Mouse (Mus musculus): ENCODE data around the gene Lrrk1. TPM values are rescaled to one million over a fixed set of nuclear protein-coding genes. Genes with fewer than 3 reads are reported as not detected.
A peak's percentile ranks its signal among the peaks of the same experiment; 100 is the strongest.

Gene Lrrk1
- total and polyA plus RNA-seq, 2 experiments: 7.4 to 15.0 TPM

DNA sequence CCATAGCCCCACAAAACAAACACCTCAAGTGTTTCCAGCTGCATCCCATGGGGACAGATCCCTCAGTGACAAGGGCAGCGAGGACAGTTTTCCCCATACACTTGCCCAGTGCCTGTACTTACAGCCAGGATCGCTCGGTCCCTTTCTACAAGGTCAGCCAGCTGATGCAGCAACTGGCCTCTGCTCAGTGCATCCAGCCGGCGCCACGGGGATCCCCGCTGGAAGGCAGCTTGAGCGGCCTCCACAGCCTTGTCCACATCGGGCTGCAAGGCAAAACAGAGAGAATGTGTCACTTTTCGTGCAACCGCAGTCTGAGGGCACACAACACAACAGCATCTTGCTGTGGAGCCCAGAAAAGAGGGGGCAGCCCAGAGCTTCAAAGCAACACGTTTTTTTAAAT is 30.8 kb upstream of the Lrrk1 start:
- no peaks in the 10 kb centered on the region for H3K27me3 ChIP-seq (ENCODE audit: control insufficient read depth, insufficient read depth, low read length)
- WGBS: 46% methylated on average over 12 of the region's 12 CpGs
- no peak overlapping the region for H3K9ac ChIP-seq (ENCODE audit: low read depth, low read length)
- H3K27ac ChIP-seq (replicated peaks; ENCODE audit: insufficient read depth, low read depth, low read length): no peak overlapping the region
- no peak for DNase-seq (ENCODE audit: extremely low read depth, low read depth, low spot score)
- no peaks in the 10 kb centered on the region for H3K36me3 ChIP-seq (ENCODE audit: control insufficient read depth, insufficient read depth, low read length)
- no peaks in the 10 kb centered on the region for H3K79me2 ChIP-seq (ENCODE audit: control insufficient read depth, insufficient read depth, low read length)
- H3K4me1 ChIP-seq (ENCODE audit: control insufficient read depth, insufficient read depth, low read length): no peaks in the 10 kb centered on the region
- TF ChIP-seq CTCF (IDR thresholded peaks at IDR 0.05; ENCODE audit: low read depth, low read length): no peak
- TF ChIP-seq POLR2A (IDR thresholded peaks at IDR 0.05; ENCODE audit: extremely low read depth, insufficient read depth, low read length): no peak
- H3K4me3 ChIP-seq (ENCODE audit: insufficient read depth, low read depth, low read length): no peak overlapping the region

DNA sequence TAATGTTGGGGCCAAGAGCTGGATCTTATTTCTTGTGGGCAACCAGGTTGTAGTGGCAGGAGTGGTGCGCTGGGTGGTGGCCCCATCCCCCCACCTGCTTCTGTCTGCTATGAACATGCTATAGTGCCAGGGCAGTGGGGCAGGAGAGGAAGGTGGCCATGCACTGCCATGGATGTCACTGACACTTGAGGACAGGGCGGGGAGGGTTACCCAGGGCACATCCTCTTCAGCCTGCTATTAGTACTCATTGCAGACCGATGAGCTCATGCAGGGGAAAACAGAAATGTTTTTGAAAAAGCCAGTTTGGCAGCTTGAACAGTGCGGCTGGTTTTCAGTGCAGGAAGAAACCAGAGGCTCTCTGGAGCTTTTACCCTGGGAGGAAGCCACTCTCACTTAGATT is 28.7 kb upstream of the Lrrk1 start:
- TF ChIP-seq POLR2A (IDR thresholded peaks at IDR 0.05; ENCODE audit: extremely low read depth, insufficient read depth, low read length) (no peak), CTCF (IDR thresholded peaks at IDR 0.05; ENCODE audit: low read depth, low read length) (no peak)
- no peaks in the 10 kb centered on the region for H3K36me3 ChIP-seq (ENCODE audit: control insufficient read depth, insufficient read depth, low read length)
- whole genome bisulfite sequencing: 78% methylated on average over 4 of the region's 4 CpGs
- no peak for DNase-seq (ENCODE audit: extremely low read depth, low read depth, low spot score)
- H3K27ac ChIP-seq (replicated peaks; ENCODE audit: insufficient read depth, low read depth, low read length): no peak overlapping the region
- H3K4me1 ChIP-seq (ENCODE audit: control insufficient read depth, insufficient read depth, low read length): no peaks in the 10 kb centered on the region
- H3K27me3 ChIP-seq (ENCODE audit: control insufficient read depth, insufficient read depth, low read length): no peaks in the 10 kb centered on the region
- H3K79me2 ChIP-seq (ENCODE audit: control insufficient read depth, insufficient read depth, low read length): no peaks in the 10 kb centered on the region
- H3K4me3 ChIP-seq (ENCODE audit: insufficient read depth, low read depth, low read length): no peak overlapping the region
- no peak overlapping the region for H3K9ac ChIP-seq (ENCODE audit: low read depth, low read length)

DNA sequence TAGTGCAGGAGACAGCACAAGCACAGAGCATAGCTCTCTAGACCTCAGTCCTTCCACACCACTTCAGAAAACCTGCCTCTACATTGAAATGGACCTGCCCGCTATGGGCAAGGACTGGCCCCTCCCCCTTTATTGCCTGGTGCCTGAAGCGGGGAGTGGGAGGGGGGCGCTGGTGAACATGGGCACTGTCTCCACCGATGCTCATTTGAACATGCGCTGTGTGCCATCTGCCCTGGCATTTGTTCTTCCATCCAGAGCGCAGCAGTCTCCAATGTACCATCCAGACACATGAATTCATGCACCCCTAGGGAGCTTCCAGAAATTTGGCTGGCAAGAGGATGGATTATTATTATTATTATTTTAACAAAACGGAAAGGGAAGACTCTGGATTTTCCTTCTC is 24.9 kb upstream of the Lrrk1 start:
- no peak overlapping the region for H3K27ac ChIP-seq (replicated peaks; ENCODE audit: insufficient read depth, low read depth, low read length)
- H3K4me3 ChIP-seq (ENCODE audit: insufficient read depth, low read depth, low read length): no peak overlapping the region
- no peak overlapping the region for H3K9ac ChIP-seq (ENCODE audit: low read depth, low read length)
- no peak for TF ChIP-seq CTCF (IDR thresholded peaks at IDR 0.05; ENCODE audit: low read depth, low read length)
- no peak for TF ChIP-seq POLR2A (IDR thresholded peaks at IDR 0.05; ENCODE audit: extremely low read depth, insufficient read depth, low read length)
- H3K79me2 ChIP-seq (ENCODE audit: control insufficient read depth, insufficient read depth, low read length): no peaks in the 10 kb centered on the region
- no peaks in the 10 kb centered on the region for H3K27me3 ChIP-seq (ENCODE audit: control insufficient read depth, insufficient read depth, low read length)
- no peak for DNase-seq (ENCODE audit: extremely low read depth, low read depth, low spot score)
- H3K36me3 ChIP-seq (ENCODE audit: control insufficient read depth, insufficient read depth, low read length): no peaks in the 10 kb centered on the region
- H3K4me1 ChIP-seq (ENCODE audit: control insufficient read depth, insufficient read depth, low read length): no peaks in the 10 kb centered on the region
- 87% methylated on average over 7 of the region's 7 CpGs for WGBS

DNA sequence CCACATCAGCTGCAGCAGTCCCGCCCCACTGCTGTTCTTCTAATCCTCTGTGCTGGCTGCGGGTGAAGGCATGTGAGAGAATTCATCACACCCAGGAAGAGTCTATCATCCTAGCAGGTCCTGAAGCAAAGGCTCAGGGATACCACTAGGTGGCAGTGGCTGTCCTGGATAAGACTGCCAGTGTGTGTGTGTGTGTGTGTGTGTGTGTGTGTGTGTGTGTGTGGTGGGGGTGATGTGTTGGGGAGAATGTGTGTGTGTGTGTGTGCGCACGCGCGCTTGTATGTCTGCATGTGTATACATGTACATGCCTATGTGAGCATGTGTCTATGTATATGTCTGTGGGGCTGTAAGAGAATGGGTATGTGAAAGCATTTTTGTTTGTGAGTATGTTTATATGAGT is 21.3 kb upstream of the Lrrk1 start:
- Histone ChIP-seq H3K4me1 (ENCODE audit: control insufficient read depth, insufficient read depth, low read length) (no peaks in the 10 kb centered on the region), H3K79me2 (ENCODE audit: control insufficient read depth, insufficient read depth, low read length) (no peaks in the 10 kb centered on the region), H3K27ac (replicated peaks; ENCODE audit: insufficient read depth, low read depth, low read length) (no peak overlapping the region), H3K27me3 (ENCODE audit: control insufficient read depth, insufficient read depth, low read length) (no peaks in the 10 kb centered on the region), H3K4me3 (ENCODE audit: insufficient read depth, low read depth, low read length) (no peak overlapping the region), H3K9ac (ENCODE audit: low read depth, low read length) (no peak overlapping the region), H3K36me3 (ENCODE audit: control insufficient read depth, insufficient read depth, low read length) (no peaks in the 10 kb centered on the region)
- 69% methylated on average over 6 of the region's 6 CpGs for WGBS
- DNase-seq (ENCODE audit: extremely low read depth, low read depth, low spot score): peak; percentile 26
- TF ChIP-seq CTCF (IDR thresholded peaks at IDR 0.05; ENCODE audit: low read depth, low read length): peak; percentile 68
- no peak for TF ChIP-seq POLR2A (IDR thresholded peaks at IDR 0.05; ENCODE audit: extremely low read depth, insufficient read depth, low read length)

DNA sequence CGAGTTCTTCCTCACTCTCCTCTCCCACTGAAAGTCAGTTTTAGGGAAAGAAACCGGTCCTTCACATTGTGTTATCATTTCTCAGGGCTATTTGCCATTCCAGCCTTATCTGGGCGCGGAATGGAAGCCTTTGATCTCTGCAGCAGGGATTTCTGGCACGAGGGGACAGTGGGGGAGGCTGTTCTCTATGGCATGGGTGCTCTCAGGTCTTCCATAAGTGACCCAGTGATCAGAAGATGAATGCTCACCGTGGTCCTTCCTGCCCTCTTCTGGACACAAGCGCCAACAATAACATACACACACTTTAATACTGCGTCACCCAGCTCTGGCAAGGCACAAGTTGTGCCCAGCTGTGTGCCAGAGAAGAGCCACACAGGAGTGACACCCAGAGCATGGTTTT is 18.8 kb upstream of the Lrrk1 start:
- Histone ChIP-seq H3K27ac (replicated peaks; ENCODE audit: insufficient read depth, low read depth, low read length) (no peak overlapping the region), H3K27me3 (ENCODE audit: control insufficient read depth, insufficient read depth, low read length) (no peaks in the 10 kb centered on the region), H3K4me1 (ENCODE audit: control insufficient read depth, insufficient read depth, low read length) (no peaks in the 10 kb centered on the region), H3K36me3 (ENCODE audit: control insufficient read depth, insufficient read depth, low read length) (no peaks in the 10 kb centered on the region), H3K9ac (ENCODE audit: low read depth, low read length) (no peak overlapping the region), H3K79me2 (ENCODE audit: control insufficient read depth, insufficient read depth, low read length) (no peaks in the 10 kb centered on the region), H3K4me3 (ENCODE audit: insufficient read depth, low read depth, low read length) (no peak overlapping the region)
- no peak for DNase-seq (ENCODE audit: extremely low read depth, low read depth, low spot score)
- 50% methylated on average over 8 of the region's 8 CpGs for WGBS
- TF ChIP-seq POLR2A (IDR thresholded peaks at IDR 0.05; ENCODE audit: extremely low read depth, insufficient read depth, low read length) (no peak), CTCF (IDR thresholded peaks at IDR 0.05; ENCODE audit: low read depth, low read length) (no peak)

DNA sequence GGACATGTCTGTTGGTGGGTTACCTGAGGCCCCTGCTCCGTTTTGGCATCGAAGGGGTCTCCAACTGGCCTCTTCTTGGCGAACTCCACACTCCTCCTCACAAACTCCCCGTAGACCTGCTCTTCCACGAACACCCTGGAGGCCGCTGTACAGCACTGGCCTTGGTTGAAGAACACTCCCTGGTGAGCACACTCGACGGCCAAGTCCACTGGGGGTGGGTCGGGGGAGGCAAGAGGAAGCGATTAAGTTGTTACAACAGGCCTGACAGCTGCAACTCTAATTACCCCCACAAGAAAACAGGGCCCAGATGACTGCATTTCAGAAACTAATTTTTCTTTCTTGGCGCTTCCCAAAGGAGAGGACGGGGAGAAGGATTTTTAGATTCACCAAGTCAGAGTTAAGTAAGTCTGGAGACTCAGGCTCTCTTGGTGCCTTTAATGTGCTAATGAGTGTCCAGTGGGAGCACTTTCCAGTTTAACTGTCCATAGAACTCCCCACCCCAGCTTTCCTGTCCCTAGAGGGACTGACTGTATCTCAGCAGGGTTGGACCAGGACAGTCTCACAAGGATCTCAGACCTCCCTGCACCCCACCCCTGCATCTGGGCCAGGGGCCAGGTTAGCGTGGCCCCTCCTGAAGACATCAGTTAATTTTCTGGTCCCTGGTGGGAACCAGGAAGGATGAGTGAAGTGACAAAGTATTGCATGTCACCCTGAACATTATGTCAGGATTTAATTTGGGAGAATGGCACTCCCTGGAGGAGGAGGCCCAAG is 18.0 kb upstream of the Lrrk1 start:
- Histone ChIP-seq H3K4me3 (ENCODE audit: insufficient read depth, low read depth, low read length) (no peak overlapping the region), H3K79me2 (ENCODE audit: control insufficient read depth, insufficient read depth, low read length) (no peaks in the 10 kb centered on the region), H3K36me3 (ENCODE audit: control insufficient read depth, insufficient read depth, low read length) (no peaks in the 10 kb centered on the region), H3K9ac (ENCODE audit: low read depth, low read length) (no peak overlapping the region), H3K4me1 (ENCODE audit: control insufficient read depth, insufficient read depth, low read length) (no peaks in the 10 kb centered on the region), H3K27me3 (ENCODE audit: control insufficient read depth, insufficient read depth, low read length) (no peaks in the 10 kb centered on the region), H3K27ac (replicated peaks; ENCODE audit: insufficient read depth, low read depth, low read length) (no peak overlapping the region; the same call in 1 of the 2 replicates)
- 74% methylated on average over 13 of the region's 13 CpGs for WGBS
- no peak for DNase-seq (ENCODE audit: extremely low read depth, low read depth, low spot score)
- TF ChIP-seq CTCF (IDR thresholded peaks at IDR 0.05; ENCODE audit: low read depth, low read length) (no peak), POLR2A (IDR thresholded peaks at IDR 0.05; ENCODE audit: extremely low read depth, insufficient read depth, low read length) (no peak)
